Mouse (Mus musculus) yolk sac, embryonic 10.5 days (tissue): ENCODE measurements around the gene Arl13b.
A peak's percentile ranks its signal among the peaks of the same experiment; 100 is the strongest.

Experiments
- DNase-seq: peaks from one replicate; pipeline ENCODE4 v3.0.0-alpha.2; 2017; ENCODE audit warnings: low spot score

The Arl13b gene

GRCm38 (mm10) chr16:62846498-62847312 is at the start of gene Arl13b:
Gene Arl13b, minus strand, starts transcription at chr16:62847040.
- DNase-seq, result peak; percentile 93

GRCm38 (mm10) chr16:62895824-62896223 is 49.0 kb upstream of the Arl13b start:
- DNase-seq, result no peak

- no peak for DNase-seq
These were observed 27.2 kb upstream of the Arl13b start for GRCm38 (mm10) chr16:62874065-62874464.

DNA sequence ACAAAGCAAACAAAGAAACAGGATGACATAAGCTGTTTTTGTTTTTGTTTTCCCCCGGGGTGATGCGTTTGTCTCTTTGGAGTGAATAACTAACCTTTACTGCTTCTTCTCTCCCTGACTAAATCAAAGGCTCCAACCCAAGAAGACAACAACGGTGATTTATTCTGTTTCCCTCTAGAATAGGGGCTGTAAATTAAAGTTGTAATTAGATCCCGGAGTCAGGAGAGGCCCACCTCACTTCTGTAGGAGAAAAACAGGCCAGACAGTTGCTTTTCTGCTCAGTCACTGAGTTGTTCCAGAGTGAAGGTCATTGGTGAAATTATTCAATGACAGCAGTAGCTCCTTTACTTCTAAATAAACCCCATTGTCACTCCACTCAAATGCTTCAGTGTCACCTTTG is 26.3 kb upstream of the Arl13b start:
- DNase-seq, result no peak

GRCm38 (mm10) chr16:62872688-62873117 is 25.9 kb upstream of the Arl13b start:
- DNase-seq, result no peak

DNA sequence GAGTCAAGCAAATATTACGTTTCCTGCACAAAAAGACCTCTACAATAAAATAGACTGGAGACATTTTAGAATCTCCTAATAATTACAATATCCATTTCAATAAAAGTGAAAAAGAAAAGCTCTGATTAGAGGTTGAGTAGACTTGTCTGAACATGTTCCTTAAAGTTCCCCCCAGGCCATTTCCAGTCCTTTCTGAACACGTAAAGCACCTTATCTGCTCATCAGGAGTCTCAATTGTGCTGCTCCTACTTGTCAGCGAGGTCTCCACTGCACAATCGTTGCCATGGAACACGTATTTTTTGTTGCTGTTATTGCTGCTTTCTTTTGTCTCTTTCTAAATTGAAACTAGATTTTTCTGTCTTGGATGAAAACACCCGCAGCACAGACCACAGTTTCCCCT is 14.6 kb upstream of the Arl13b start:
- no peak for DNase-seq

- DNase-seq, result no peak
These were observed 13.3 kb upstream of the Arl13b start for GRCm38 (mm10) chr16:62860140-62860539.

GRCm38 (mm10) chr16:62858018-62858417 is 11.2 kb upstream of the Arl13b start:
- no peak for DNase-seq

DNA sequence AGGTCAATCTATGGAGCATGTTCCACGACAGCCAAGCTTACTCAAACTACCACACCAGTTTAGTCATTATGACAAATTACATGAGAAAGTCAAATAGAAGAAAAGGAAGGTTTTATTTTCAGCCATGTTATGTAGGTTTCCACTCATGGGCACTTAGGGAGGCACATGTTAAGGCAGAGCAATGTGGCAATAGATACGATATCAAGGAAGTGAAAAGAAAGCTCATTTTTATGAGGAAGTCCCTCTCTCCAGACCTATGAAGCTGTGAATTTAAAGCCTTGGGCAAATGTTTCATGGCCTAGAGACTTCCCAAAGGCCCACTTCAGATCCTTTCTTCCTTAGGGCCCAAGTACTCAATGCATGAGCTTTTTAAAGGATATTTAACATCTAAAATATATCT is 10.7 kb upstream of the Arl13b start:
- DNase-seq, result no peak

DNA sequence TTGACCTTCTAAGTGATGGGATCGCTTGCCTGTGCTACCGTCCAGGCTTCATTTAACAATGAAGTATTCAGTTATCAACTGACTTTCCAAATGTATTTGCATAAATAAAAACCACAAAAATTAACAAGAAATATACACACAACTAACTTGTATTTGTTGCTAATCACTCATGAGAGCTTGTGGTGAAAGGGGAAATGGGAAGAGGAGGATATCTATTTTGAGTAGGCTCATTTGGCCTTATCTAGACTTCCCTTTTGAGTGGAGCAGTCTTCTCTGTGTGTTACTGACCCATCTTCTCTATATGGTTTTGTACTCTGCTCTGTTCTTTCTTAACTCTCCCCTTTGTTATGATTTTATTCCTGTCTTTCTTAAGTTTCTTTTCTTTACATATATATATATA is 9.4 kb upstream of the Arl13b start:
- no peak for DNase-seq

- DNase-seq, result no peak
These were observed 8.5 kb upstream of the Arl13b start for GRCm38 (mm10) chr16:62855385-62855784.

DNA sequence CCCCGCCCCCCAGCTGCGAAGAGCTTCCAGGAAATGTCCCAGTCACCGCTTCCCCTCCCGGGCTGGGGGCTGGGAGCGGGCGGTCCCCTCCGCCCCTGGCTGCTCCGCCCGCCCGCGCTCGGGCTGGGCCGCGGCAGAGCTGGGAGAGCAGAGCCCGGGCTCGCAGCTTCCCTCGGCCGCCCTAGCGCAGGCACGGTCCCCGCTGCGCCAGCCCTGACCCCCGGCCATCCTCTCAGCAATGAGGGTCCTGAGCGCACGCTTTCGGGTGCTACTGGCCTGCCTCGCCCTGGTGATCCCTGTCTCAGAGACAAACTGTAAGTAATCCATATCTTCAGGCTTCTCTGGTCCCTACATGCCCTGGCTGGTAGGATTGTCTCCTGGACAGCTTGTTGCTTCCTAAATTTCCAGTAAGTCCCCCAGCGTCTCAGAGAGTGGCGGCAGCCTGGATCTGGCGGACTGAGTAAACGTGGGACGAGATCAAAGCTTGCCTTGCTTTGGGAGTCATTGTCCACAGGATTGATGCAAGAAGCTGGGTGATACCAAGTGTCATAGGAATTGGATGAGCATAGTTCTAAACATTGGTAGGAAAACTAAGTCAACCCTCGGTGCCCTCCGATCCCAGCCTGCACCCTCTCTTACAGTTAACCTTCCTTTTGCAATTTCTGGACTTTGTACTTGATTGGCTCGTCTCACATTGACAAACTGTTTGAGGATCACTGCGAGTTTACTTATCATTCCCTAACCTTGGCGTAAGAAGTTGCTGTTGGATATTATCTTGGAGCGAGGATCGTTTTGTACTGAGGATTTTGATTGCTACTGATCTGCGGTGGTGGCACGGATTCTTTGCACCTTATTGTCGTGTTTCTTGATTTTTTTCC is 7.6 kb upstream of the Arl13b start, which contains the start of gene Pros1:
Pros1 (plus strand) TSS at position 117 of the 878 bp plus-strand sequence.
- peak; percentile 78 for DNase-seq

GRCm38 (mm10) chr16:62853611-62854126 is 6.8 kb upstream of the Arl13b start:
- DNase-seq, result peak; percentile 13

DNA sequence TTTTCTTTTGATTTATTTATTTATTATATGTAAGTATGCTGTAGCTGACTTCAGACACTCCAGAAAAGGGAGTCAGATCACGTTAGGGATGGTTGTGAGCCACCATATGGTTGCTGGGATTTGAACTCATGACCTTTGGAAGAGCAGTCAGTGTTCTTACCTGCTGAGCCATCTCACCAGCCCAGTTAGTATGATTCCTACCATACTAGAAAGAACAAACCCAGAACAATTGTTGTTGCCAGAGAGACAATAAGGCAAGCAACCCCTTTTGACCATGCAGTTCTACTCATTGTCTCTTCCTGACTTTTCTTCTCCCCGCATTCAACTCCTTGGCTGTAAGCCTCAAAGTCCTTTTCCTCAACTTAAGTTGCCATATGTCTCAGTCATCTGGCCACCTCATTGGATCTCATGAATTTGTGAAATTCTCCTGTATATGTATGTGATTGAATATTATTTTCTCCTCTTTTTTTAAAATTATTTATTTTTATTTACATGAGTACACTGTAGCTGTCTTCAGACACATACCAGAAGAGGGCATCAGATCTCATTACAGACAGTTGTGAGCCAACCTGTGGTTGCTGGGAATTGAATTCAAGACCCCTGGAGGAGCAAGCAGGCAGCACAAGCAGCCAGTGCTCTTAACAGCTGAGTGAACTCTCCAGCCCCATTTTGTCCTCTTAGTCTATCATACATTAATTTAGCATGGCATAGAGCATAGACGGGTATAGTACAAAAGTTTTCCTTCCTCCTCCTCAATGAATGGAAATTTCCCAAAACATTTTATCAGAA is 5.8 kb upstream of the Arl13b start:
- DNase-seq, result no peak

DNA sequence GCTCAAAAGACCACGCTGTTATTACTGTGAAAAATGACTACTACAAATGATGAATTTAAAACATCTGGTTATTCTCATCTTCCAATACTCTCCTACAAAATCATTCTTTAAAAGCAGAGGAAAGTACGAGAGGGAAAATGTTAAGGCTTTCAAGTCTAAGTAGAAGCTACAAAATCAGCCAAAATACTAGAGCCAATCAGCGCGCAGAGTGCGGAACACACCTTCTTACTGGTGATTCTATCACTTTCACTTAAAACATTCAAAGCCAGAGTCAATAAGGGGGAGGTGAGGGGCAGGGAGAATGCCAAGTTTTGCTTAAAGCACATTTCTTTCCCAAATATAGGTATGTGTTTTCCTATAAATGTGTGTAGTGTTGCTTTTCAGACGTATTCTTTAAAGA is 1.5 kb downstream of the Arl13b start:
- no peak for DNase-seq

GRCm38 (mm10) chr16:62834016-62834735 is 12.7 kb downstream of the Arl13b start:
- DNase-seq, result no peak

- DNase-seq, result peak; percentile 9
These were observed 14.4 kb downstream of the Arl13b start for GRCm38 (mm10) chr16:62832481-62832880.

GRCm38 (mm10) chr16:62832027-62832426 is 14.8 kb downstream of the Arl13b start:
- no peak for DNase-seq

DNA sequence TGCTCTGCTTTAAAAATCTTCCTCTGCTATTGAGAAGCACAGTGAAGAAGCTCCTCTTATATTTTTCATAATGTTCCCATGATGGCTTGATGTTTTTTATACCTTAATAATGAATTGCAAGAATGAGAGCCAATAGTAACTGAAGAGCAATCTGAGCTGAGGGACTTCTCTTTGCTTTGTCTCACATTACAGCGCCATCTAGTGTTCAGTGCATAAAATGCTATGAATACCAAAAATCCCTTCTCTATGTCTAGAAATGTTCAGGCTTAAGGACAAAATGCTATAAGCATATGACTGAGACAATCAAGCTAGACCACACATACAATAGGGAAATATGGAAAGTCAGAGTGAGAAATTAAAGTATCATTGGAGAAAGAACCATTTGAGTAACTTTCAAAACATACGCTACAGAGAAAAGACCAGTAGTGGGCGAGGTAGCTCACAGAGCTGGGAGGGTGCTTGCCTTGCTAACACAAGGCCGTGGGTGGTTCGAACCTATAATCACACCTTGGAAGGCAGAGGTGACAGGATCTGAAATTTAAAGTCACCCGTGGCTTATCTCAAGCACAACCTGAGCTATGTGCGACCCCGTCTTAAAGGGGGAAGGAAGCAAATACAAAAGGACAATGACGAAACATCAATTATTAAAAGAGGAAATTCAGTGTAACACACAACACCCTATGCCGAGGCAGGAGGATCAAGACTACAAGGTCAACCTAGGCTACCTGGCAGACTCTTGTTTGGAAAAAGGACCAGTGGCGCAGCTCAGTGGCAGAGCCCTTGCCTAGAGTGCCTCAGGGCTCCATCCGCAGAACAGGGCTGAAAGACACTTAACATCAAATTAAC is 20.5 kb downstream of the Arl13b start:
- no peak for DNase-seq

DNA sequence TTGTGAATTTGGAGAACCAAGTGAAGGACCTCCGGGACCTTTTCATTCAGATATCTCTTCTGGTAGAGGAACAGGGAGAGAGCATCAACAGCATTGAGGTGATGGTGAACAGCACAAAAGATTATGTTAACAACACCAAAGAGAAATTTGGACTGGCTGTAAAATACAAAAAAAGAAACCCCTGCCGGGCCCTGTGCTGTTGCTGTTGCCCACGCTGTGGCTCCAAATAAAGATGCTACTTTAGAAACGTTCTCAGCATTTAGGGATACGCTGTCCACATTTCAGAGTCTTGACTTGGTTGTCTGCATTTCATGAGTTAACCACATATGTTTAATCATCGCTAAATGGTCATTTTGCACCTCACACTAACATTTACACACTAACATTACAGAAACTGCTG is 24.4 kb downstream of the Arl13b start:
- DNase-seq, result no peak
